Mouse (Mus musculus) stomach, embryonic 14.5 days (tissue): ENCODE measurements at regions not wholly inside any gene's neighbourhood (a gene's known extent, or its start where the extent isn't known, plus 50 kb on each side); places are given as distances from the start of the nearest gene placed in this dataset.
A peak's percentile ranks its signal among the peaks of the same experiment; 100 is the strongest.

Experiments
- ATAC-seq: fragments of 200-750 bp; cut with Nextera tagmentation; 2 replicates; pipeline ENCODE4 v1.8.0; 2017; ENCODE audit warnings: low read depth, moderate TSS enrichment; ENCODE audit not compliant: insufficient number of reproducible peaks, insufficient read depth, low FRiP score
- H3K27ac ChIP-seq: fragments of 300-500 bp; sonication (generic); 2 replicates; pipeline ENCODE4 v1.5.1; 2014; ENCODE audit warnings: mild to moderate bottlenecking, low read length, moderate library complexity, mixed read lengths
- H3K27me3 ChIP-seq: fragments of 300-500 bp; sonication (generic); 2 replicates; pipeline ENCODE4 v1.6.1; 2014; ENCODE audit warnings: low read length, control low read depth, mixed read lengths; ENCODE audit not compliant: control insufficient read depth, insufficient read depth
- H3K36me3 ChIP-seq: fragments of 300-500 bp; sonication (generic); 2 replicates; pipeline ENCODE4 v1.6.1; 2014; ENCODE audit warnings: mild to moderate bottlenecking, control low read depth, low read length, moderate library complexity, mixed read lengths; ENCODE audit not compliant: control insufficient read depth, insufficient read depth
- H3K4me1 ChIP-seq: fragments of 300-500 bp; sonication (generic); 2 replicates; pipeline ENCODE4 v1.6.1; 2014; ENCODE audit warnings: low read length, control low read depth, mixed read lengths; ENCODE audit not compliant: control insufficient read depth, insufficient read depth
- H3K4me2 ChIP-seq: fragments of 300-500 bp; sonication (generic); replicated peaks from 2 replicates; pipeline ENCODE4 v1.6.1; 2014; ENCODE audit warnings: low read depth, low read length, control low read depth
- H3K4me3 ChIP-seq: fragments of 300-500 bp; sonication (generic); 2 replicates; pipeline ENCODE4 v1.5.1; 2014; ENCODE audit warnings: low read depth, low read length, control low read depth
- H3K9ac ChIP-seq: fragments of 300-500 bp; sonication (generic); replicated peaks from 2 replicates; pipeline ENCODE4 v1.6.1; 2014; ENCODE audit warnings: low read depth, mild to moderate bottlenecking, control low read depth, low read length, moderate library complexity, mixed read lengths
- H3K9me3 ChIP-seq: fragments of 300-500 bp; sonication (generic); 2 replicates; pipeline ENCODE4 v1.6.1; 2016; ENCODE audit warnings: low read depth, low read length, control low read depth; ENCODE audit not compliant: control insufficient read depth
- WGBS: fragments of 180-500 bp; shearing (Covaris S2); extraction: QIAGEN DNeasy Blood & Tissue Kit; methylation state at CpG from one replicate; pipeline ENCODE4 v1.1.7; 2014; 5-methylcytosine and 5-hydroxymethylcytosine counted together

DNA sequence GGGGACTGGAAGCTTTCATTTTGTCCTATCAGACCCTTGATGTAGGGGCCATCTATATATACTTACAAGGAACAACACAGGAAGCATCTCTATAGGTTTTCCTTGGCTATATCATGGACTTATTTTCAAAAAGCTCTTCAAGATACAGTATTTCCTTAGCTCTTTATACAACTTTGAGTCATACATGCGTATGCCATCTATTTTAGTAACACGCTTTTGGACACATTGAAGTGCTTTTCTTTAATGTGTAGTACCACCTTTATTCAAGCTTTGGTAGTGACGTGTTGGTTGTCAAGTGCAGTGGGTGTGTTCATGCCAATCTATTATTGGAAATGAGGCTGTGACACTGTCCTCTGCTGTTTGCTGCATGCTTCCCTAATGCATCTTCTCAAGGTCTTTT, 202.1 kb upstream of the Cdh6 start:
- Histone ChIP-seq H3K9ac (no peak overlapping the region), H3K27me3 (no peaks in the 10 kb centered on the region), H3K27ac (no peak overlapping the region), H3K4me1 (no peaks in the 10 kb centered on the region), H3K4me3 (no peak overlapping the region), H3K36me3 (no peaks in the 10 kb centered on the region), H3K4me2 (no peak overlapping the region), H3K9me3 (no peaks in the 10 kb centered on the region)
- no peak for ATAC-seq
- 90% methylated on average over 3 of the region's 3 CpGs for WGBS

DNA sequence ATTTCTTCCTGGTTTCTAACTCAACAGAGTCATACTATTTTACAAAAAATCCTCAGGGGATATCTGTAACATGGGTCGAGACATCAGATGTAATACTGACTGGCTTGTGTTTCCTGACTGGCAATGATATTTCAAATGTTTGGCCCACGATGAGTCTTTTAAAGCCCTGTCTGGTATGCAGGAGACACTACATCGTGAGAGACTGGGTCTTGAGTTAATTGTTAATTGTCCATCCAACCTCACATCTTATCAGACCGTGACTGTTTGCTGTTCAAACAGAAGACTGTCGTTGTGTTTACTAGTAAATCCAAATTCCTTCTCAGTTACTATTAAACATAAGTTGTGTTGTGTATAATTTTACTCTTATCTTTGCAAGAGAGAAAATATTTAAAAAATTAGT, 195.3 kb upstream of the Cdh6 start:
- no peak for ATAC-seq
- H3K4me3 ChIP-seq: no peak overlapping the region
- no peak overlapping the region for H3K27ac ChIP-seq
- H3K9me3 ChIP-seq: no peaks in the 10 kb centered on the region
- no peaks in the 10 kb centered on the region for H3K36me3 ChIP-seq
- 52% methylated on average over 5 of the region's 5 CpGs for WGBS
- H3K27me3 ChIP-seq: no peaks in the 10 kb centered on the region
- H3K4me2 ChIP-seq: no peak overlapping the region
- H3K9ac ChIP-seq: no peak overlapping the region
- H3K4me1 ChIP-seq: no peaks in the 10 kb centered on the region

DNA sequence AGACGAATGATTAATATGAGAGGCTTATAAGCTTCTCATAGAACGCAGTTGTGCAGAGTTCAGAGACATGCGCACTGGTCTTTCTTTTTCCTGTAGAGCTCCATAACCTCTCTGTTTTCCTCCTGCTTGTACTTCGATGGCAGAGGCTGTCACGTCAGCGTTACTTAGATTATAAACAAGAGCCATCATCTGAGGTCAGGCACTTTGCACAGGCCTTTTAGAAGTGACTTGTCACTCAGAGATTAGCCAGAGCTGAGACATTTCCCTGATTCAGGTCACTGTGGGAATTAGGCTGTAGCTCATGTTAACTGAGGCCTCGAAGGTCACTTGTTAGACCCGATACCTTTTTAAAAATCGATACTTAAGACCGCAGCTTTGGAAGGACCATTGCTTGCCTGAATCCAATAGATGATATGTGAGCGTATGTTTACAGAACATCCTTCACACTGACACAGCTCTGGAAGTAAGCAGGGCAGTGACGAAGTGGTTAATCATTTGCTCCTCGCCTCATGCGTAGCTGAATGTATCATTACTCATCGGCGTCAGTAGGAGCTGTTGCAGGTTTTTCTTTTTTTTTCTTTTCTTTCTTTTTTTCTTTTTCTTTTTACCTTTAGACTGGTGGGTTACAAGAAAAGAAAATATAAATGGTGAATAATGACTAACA, 193.9 kb upstream of the Cdh6 start:
- Histone ChIP-seq H3K4me2 (peak overlapping the region; percentile 35), H3K27me3 (no peaks in the 10 kb centered on the region), H3K27ac (no peak overlapping the region), H3K9me3 (no peaks in the 10 kb centered on the region), H3K9ac (no peak overlapping the region), H3K4me1 (no peaks in the 10 kb centered on the region), H3K36me3 (no peaks in the 10 kb centered on the region), H3K4me3 (peak overlapping the region; percentile 11; the same call in 1 of the 2 replicates)
- ATAC-seq: no peak
- 10% methylated on average over 16 of the region's 16 CpGs for WGBS

DNA sequence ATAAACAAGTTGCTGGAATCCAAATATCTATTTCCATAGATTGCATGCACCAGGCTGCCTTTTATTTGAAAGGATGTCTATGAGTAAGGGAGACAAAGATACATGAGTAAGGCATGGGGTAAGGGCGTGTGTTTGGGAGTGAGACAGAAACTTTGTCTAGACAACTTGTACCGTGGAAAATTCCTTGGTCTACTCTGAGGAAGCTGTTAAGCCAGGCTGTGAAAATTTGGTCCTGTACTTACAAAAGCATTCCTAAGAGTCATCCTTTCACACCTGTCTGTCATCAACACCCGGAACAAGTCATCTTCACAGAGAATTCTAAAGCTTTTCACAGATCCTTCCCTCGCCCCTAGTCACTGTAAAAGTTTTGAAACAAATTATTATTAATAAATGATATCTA, 193.1 kb upstream of the Cdh6 start:
- Histone ChIP-seq H3K9ac (no peak overlapping the region), H3K36me3 (no peaks in the 10 kb centered on the region), H3K4me3 (no peak overlapping the region), H3K27ac (no peak overlapping the region), H3K27me3 (no peaks in the 10 kb centered on the region), H3K4me1 (no peaks in the 10 kb centered on the region), H3K4me2 (no peak overlapping the region), H3K9me3 (no peaks in the 10 kb centered on the region)
- no peak for ATAC-seq
- WGBS: 34% methylated on average over 4 of the region's 4 CpGs

DNA sequence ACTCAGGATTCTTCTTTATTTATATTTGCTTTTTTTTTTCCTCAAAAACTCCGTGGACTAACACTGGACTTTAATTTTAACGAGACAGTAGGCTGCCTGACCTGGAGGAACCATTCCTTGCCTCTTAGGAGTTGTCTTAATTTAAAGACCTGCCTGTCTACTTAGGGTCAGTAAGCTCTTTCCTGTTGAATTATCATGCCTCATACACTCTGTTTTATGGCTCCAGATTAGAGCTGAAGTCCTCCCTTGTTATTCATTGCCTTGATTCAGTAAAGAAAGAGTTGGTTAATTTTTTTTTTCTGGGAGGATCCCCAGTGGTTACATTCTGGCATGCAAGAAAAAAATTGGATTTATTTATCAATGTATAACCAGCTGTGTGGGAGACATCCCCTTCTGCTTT, 187.3 kb upstream of the Cdh6 start:
- Histone ChIP-seq H3K9ac (no peak overlapping the region), H3K4me2 (no peak overlapping the region), H3K27me3 (no peaks in the 10 kb centered on the region), H3K4me3 (no peak overlapping the region), H3K9me3 (no peaks in the 10 kb centered on the region), H3K4me1 (no peaks in the 10 kb centered on the region), H3K27ac (no peak overlapping the region), H3K36me3 (no peaks in the 10 kb centered on the region)
- WGBS: 41% methylated on average over 2 of the region's 2 CpGs
- ATAC-seq: no peak

DNA sequence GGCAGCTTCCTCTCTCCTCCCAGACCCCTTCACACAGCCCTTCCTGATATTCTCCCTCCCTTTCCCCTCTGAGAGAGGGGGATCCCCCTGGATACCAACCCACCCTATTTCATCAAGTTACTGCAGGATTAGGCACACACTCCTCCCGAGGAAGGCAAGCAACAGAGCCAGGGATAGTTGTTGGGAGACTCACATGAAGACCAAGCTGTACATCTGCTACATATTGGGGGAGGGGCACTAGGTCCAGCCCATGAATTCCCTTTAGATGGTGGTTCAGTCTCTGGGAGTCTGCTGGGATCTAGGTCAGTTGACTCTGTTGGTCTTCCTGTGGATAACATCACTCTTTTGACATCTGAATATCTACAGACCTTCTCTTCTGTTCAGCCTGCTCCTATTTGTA, 185.6 kb upstream of the Cdh6 start:
- 34% methylated on average over 1 of the region's 1 CpGs for WGBS
- H3K36me3 ChIP-seq: no peaks in the 10 kb centered on the region
- no peak for ATAC-seq
- H3K9ac ChIP-seq: no peak overlapping the region
- H3K4me1 ChIP-seq: no peaks in the 10 kb centered on the region
- H3K9me3 ChIP-seq: no peaks in the 10 kb centered on the region
- H3K27me3 ChIP-seq: no peaks in the 10 kb centered on the region
- H3K27ac ChIP-seq: no peak overlapping the region
- no peak overlapping the region for H3K4me2 ChIP-seq
- H3K4me3 ChIP-seq: no peak overlapping the region

DNA sequence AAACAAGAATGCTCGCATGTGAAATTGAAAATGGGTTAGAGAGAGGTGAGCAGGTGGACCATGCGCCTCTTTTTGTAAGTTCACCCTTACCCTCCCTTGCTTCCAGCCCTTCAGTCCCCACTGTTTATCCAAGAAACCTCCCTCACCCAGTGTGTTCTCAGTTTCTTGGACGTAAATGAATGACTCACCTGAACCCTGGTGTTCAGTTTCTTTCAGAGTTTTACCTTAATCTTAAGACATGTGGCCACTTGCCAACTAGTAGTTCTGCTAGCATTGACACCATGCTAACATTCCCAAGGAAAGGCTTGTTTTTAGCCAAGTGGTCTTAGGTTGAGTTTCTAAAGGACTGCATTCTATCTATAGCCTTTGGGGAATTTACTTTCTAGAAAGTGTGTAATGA, 176.8 kb upstream of the Cdh6 start:
- H3K4me3 ChIP-seq: no peak overlapping the region
- no peaks in the 10 kb centered on the region for H3K27me3 ChIP-seq
- H3K36me3 ChIP-seq: no peaks in the 10 kb centered on the region
- no peak overlapping the region for H3K9ac ChIP-seq
- no peaks in the 10 kb centered on the region for H3K9me3 ChIP-seq
- 63% methylated on average over 3 of the region's 3 CpGs for WGBS
- H3K4me2 ChIP-seq: no peak overlapping the region
- ATAC-seq: 0 out of 2 replicates have a peak, but pooled peaks have one; percentile 42
- no peak overlapping the region for H3K27ac ChIP-seq
- no peaks in the 10 kb centered on the region for H3K4me1 ChIP-seq

DNA sequence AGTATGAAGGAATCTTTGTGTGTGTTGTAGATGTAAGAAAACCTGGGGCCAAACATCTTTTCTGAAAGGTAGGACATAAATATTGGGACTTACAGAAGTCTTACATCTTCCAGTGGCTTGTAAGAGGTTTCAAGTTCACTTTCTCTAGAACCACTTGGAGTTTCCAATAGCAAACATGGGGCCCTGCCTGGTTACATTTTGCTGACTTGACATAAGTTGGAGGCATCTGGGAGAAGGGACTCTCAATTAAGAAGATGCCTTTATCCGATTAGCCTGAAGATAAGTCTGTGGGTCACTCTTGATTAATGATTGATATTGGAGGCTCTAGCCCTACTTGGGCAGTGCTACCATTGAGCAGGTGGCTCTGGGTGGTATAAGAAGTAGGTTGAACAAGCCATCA, 162.9 kb upstream of the Cdh6 start:
- WGBS: 91% methylated on average over 1 of the region's 1 CpGs

DNA sequence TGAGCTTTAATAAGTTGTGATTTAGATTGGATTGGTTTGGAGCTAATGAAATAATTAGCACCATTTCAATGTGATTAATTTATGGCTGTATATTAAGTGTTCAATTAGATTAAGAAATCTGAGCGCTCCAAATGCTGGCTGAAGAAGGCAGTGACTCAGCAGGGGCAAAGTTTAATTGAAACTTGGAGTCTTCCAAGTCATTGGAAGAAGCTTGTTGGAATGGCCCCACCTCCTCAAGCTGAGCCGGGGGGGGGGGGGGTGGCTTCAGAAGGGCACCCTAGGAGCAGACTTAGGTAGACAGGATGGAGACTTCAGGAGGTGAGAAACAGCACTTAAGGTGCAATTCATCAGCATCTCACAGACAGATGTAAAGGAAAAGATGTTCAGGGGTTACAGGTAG, 151.0 kb upstream of the Cdh6 start:
- Histone ChIP-seq H3K27ac (no peak overlapping the region), H3K27me3 (no peaks in the 10 kb centered on the region), H3K9me3 (no peaks in the 10 kb centered on the region), H3K9ac (no peak overlapping the region), H3K36me3 (no peaks in the 10 kb centered on the region), H3K4me2 (no peak overlapping the region), H3K4me1 (no peaks in the 10 kb centered on the region), H3K4me3 (no peak overlapping the region)
- 64% methylated on average over 2 of the region's 2 CpGs for WGBS
- ATAC-seq: no peak

More for the DNA sequence above, 162.9 kb upstream of the Cdh6 start:
- H3K9me3 ChIP-seq: no peaks in the 10 kb centered on the region
- no peak overlapping the region for H3K4me2 ChIP-seq
- no peak overlapping the region for H3K27ac ChIP-seq
- no peak for ATAC-seq
- no peaks in the 10 kb centered on the region for H3K36me3 ChIP-seq
- H3K4me3 ChIP-seq: no peak overlapping the region
- H3K9ac ChIP-seq: no peak overlapping the region
- no peaks in the 10 kb centered on the region for H3K4me1 ChIP-seq
- no peaks in the 10 kb centered on the region for H3K27me3 ChIP-seq
